Mouse (Mus musculus) CH12.LX (cell line): ENCODE results near the gene Alk. TPM values are rescaled to one million over a fixed set of nuclear protein-coding genes. Genes with fewer than 3 reads are reported as not detected.

Experiments
- DNase-seq: peaks from one replicate; pipeline ENCODE4 v3.0.0-alpha.2; 2013; ENCODE audit errors: extremely low read depth
- H3K27ac ChIP-seq: 2 replicates; pipeline ENCODE4 v1.5.1; 2012; ENCODE audit warnings: low read depth, mild to moderate bottlenecking, control low read depth, moderate library complexity; ENCODE audit not compliant: insufficient read depth
- H3K27me3 ChIP-seq: replicated peaks from 2 replicates; pipeline ENCODE3; 2012; ENCODE audit warnings: inconsistent platforms
- H3K36me3 ChIP-seq, 2 experiments: replicated peaks in 1 of 2; 2 replicates each; pipeline versions ENCODE3 to v1.6.1; 2012; ENCODE audit warnings: inconsistent platforms in 1 of 2, low read length in 1 of 2, mild to moderate bottlenecking in 1 of 2, mixed read lengths in 1 of 2, moderate library complexity in 1 of 2; ENCODE audit not compliant: control insufficient read depth in 1 of 2, insufficient read depth in 1 of 2
- H3K4me1 ChIP-seq, 2 experiments: 2 replicates each; pipeline ENCODE4 v1.6.1; 2012; ENCODE audit warnings: inconsistent platforms in 1 of 2, moderate library complexity in 1 of 2; ENCODE audit not compliant: insufficient read depth in 2 of 2, control insufficient read depth in 1 of 2
- H3K4me2 ChIP-seq: 2 replicates; pipeline ENCODE4 v1.6.1; 2012; ENCODE audit warnings: low read depth, mild to moderate bottlenecking, control low read depth; ENCODE audit not compliant: poor library complexity, insufficient read depth, severe bottlenecking
- H3K4me3 ChIP-seq, 3 experiments: fragments of 150-350 bp in 1 of 3; sonication (generic) in 1 of 3; replicated peaks in 1 of 3; 2 replicates each; pipeline versions ENCODE3 to v1.5.1; 2011 to 2012; ENCODE audit warnings: low read depth in 2 of 3, low read length in 2 of 3, mild to moderate bottlenecking in 2 of 3, moderate library complexity in 2 of 3, control low read depth in 1 of 3, improper control_type of control experiment in 1 of 3, inconsistent platforms in 1 of 3, mixed read lengths in 1 of 3; ENCODE audit not compliant: poor library complexity in 1 of 3
- H3K79me2 ChIP-seq: replicated peaks from 2 replicates; pipeline ENCODE4 v1.6.1; 2012; ENCODE audit warnings: mild to moderate bottlenecking, moderate library complexity; ENCODE audit not compliant: control insufficient read depth, poor library complexity, insufficient read depth, severe bottlenecking; ENCODE audit errors: extremely low read depth
- H3K9ac ChIP-seq: 2 replicates; pipeline ENCODE4 v1.6.1; 2012; ENCODE audit warnings: low read depth, mild to moderate bottlenecking, control low read depth, moderate library complexity; ENCODE audit not compliant: insufficient read depth
- H3K9me3 ChIP-seq: replicated peaks from 2 replicates; pipeline ENCODE3; 2012; ENCODE audit warnings: low read length, inconsistent platforms, mixed read lengths
- BHLHE40 ChIP-seq: IDR thresholded peaks from 2 replicates; pipeline ENCODE4 v1.6.1; 2011; ENCODE audit warnings: mild to moderate bottlenecking, low read depth, low read length, improper control_type of control experiment
- CHD1 ChIP-seq: IDR thresholded peaks from 2 replicates; pipeline ENCODE4 v1.6.1; 2012; ENCODE audit warnings: low read depth, low read length, improper control_type of control experiment, inconsistent platforms
- CHD2 ChIP-seq: IDR thresholded peaks from 2 replicates; pipeline ENCODE4 v1.6.1; 2011; ENCODE audit warnings: low read length, improper control_type of control experiment
- CTCF ChIP-seq, 2 experiments: IDR thresholded peaks in 1 of 2; conservative IDR thresholded peaks in 1 of 2; 2 replicates each; pipeline ENCODE4 v1.5.1; 2011 to 2012; ENCODE audit warnings: low read depth in 2 of 2, low read length in 2 of 2, improper control_type of control experiment in 1 of 2, inconsistent platforms in 1 of 2, mild to moderate bottlenecking in 1 of 2, moderate library complexity in 1 of 2
- E2F4 ChIP-seq: IDR thresholded peaks from 2 replicates; pipeline ENCODE4 v1.6.1; 2011; ENCODE audit warnings: low read depth, low read length, improper control_type of control experiment; ENCODE audit not compliant: insufficient replicate concordance
- ELF1 ChIP-seq: IDR thresholded peaks from 2 replicates; pipeline ENCODE4 v1.6.1; 2014; ENCODE audit warnings: low read depth, mild to moderate bottlenecking, inconsistent platforms, low read length, improper control_type of control experiment
- EP300 ChIP-seq: IDR thresholded peaks from 2 replicates; pipeline ENCODE4 v1.6.1; 2011; ENCODE audit warnings: low read length, improper control_type of control experiment
- ETS1 ChIP-seq: conservative IDR thresholded peaks from 2 replicates; pipeline ENCODE4 v1.6.1; 2012; ENCODE audit warnings: low read depth, mild to moderate bottlenecking, inconsistent platforms, low read length, improper control_type of control experiment, moderate library complexity
- GABPA ChIP-seq: IDR thresholded peaks from 2 replicates; pipeline ENCODE4 v1.6.1; 2012; ENCODE audit warnings: low read depth, low read length, improper control_type of control experiment, inconsistent platforms; ENCODE audit not compliant: insufficient replicate concordance
- HCFC1 ChIP-seq: IDR thresholded peaks from 2 replicates; pipeline ENCODE4 v1.6.1; 2012; ENCODE audit warnings: low read depth, mild to moderate bottlenecking, inconsistent platforms, low read length, improper control_type of control experiment
- IRF4 ChIP-seq: IDR thresholded peaks from 2 replicates; pipeline ENCODE4 v1.6.1; 2014; ENCODE audit warnings: low read depth, mild to moderate bottlenecking, inconsistent platforms, low read length, improper control_type of control experiment
- JUN ChIP-seq: IDR thresholded peaks from 2 replicates; pipeline ENCODE4 v1.6.1; 2011; ENCODE audit warnings: low read depth, mild to moderate bottlenecking, low read length, improper control_type of control experiment, moderate library complexity; ENCODE audit not compliant: insufficient read depth
- JUND ChIP-seq: conservative IDR thresholded peaks from 2 replicates; pipeline ENCODE4 v1.6.1; 2011; ENCODE audit warnings: low read depth, low read length, improper control_type of control experiment
- KAT2A ChIP-seq: IDR thresholded peaks from 2 replicates; pipeline ENCODE4 v1.6.1; 2012; ENCODE audit warnings: low read length, improper control_type of control experiment, inconsistent platforms; ENCODE audit not compliant: insufficient replicate concordance
- MAFK ChIP-seq: IDR thresholded peaks from 2 replicates; pipeline ENCODE4 v1.6.1; 2011; ENCODE audit warnings: low read length, improper control_type of control experiment; ENCODE audit not compliant: insufficient replicate concordance
- MAX ChIP-seq: IDR thresholded peaks from 2 replicates; pipeline ENCODE4 v1.6.1; 2011; ENCODE audit warnings: low read length, improper control_type of control experiment
- MAZ ChIP-seq: IDR thresholded peaks from 2 replicates; pipeline ENCODE4 v1.6.1; 2012; ENCODE audit warnings: low read depth, mild to moderate bottlenecking, inconsistent platforms, low read length, improper control_type of control experiment, moderate library complexity
- MEF2A ChIP-seq: IDR thresholded peaks from 2 replicates; pipeline ENCODE4 v1.6.1; 2014; ENCODE audit warnings: low read depth, mild to moderate bottlenecking, inconsistent platforms, low read length, improper control_type of control experiment, borderline replicate concordance
- MXI1 ChIP-seq: IDR thresholded peaks from 2 replicates; pipeline ENCODE4 v1.6.1; 2011; ENCODE audit warnings: mild to moderate bottlenecking, low read depth, low read length, improper control_type of control experiment
- MYC ChIP-seq: IDR thresholded peaks from 2 replicates; pipeline ENCODE4 v1.6.1; 2011; ENCODE audit warnings: low read depth, mild to moderate bottlenecking, improper control_type of control experiment, low read length
- NELFE ChIP-seq: IDR thresholded peaks from 2 replicates; pipeline ENCODE4 v1.6.1; 2011; ENCODE audit warnings: low read depth, low read length, improper control_type of control experiment
- NRF1 ChIP-seq: IDR thresholded peaks from 2 replicates; pipeline ENCODE4 v1.6.1; 2014; ENCODE audit warnings: low read depth, mild to moderate bottlenecking, inconsistent platforms, low read length, improper control_type of control experiment, moderate library complexity
- PAX5 ChIP-seq: IDR thresholded peaks from 2 replicates; pipeline ENCODE4 v1.6.1; 2012; ENCODE audit warnings: low read length, inconsistent platforms, mixed read lengths
- POLR2A ChIP-seq: IDR thresholded peaks from 2 replicates; pipeline ENCODE4 v1.6.1; 2011; ENCODE audit warnings: low read depth, mild to moderate bottlenecking, improper control_type of control experiment, low read length
- POLR2AphosphoS2 ChIP-seq: IDR thresholded peaks from 2 replicates; pipeline ENCODE4 v1.6.1; 2011; ENCODE audit warnings: low read depth, low read length, improper control_type of control experiment
- RAD21 ChIP-seq: IDR thresholded peaks from 2 replicates; pipeline ENCODE4 v1.6.1; 2011; ENCODE audit warnings: low read depth, mild to moderate bottlenecking, low read length, improper control_type of control experiment, moderate library complexity
- RCOR1 ChIP-seq: conservative IDR thresholded peaks from 2 replicates; pipeline ENCODE4 v1.6.1; 2012; ENCODE audit warnings: low read depth, mild to moderate bottlenecking, inconsistent platforms, low read length, improper control_type of control experiment
- SIN3A ChIP-seq: IDR thresholded peaks from 2 replicates; pipeline ENCODE4 v1.6.1; 2012; ENCODE audit warnings: low read length, improper control_type of control experiment, inconsistent platforms
- SMC3 ChIP-seq: IDR thresholded peaks from 2 replicates; pipeline ENCODE4 v1.6.1; 2011; ENCODE audit warnings: low read depth, low read length, improper control_type of control experiment
- TBP ChIP-seq: conservative IDR thresholded peaks from 2 replicates; pipeline ENCODE4 v1.6.1; 2011; ENCODE audit warnings: low read depth, low read length, improper control_type of control experiment
- TCF12 ChIP-seq: IDR thresholded peaks from 2 replicates; pipeline ENCODE4 v1.6.1; 2014; ENCODE audit warnings: low read depth, mild to moderate bottlenecking, inconsistent platforms, low read length, improper control_type of control experiment
- UBTF ChIP-seq: IDR thresholded peaks from 2 replicates; pipeline ENCODE4 v1.6.1; 2012; ENCODE audit warnings: low read depth, mild to moderate bottlenecking, inconsistent platforms, low read length, improper control_type of control experiment, moderate library complexity
- USF1 ChIP-seq: IDR thresholded peaks from 2 replicates; pipeline ENCODE4 v1.6.1; 2014; ENCODE audit warnings: low read depth, mild to moderate bottlenecking, inconsistent platforms, low read length, improper control_type of control experiment
- USF2 ChIP-seq: conservative IDR thresholded peaks from 2 replicates; pipeline ENCODE4 v1.6.1; 2011; ENCODE audit warnings: low read depth, low read length, improper control_type of control experiment
- ZC3H11A ChIP-seq: IDR thresholded peaks from 2 replicates; pipeline ENCODE4 v1.6.1; 2012; ENCODE audit warnings: low read depth, mild to moderate bottlenecking, inconsistent platforms, low read length, improper control_type of control experiment
- ZKSCAN1 ChIP-seq: IDR thresholded peaks from 2 replicates; pipeline ENCODE4 v1.6.1; 2012; ENCODE audit warnings: low read depth, inconsistent platforms, low read length, improper control_type of control experiment, borderline replicate concordance
- ZMIZ1 ChIP-seq: IDR thresholded peaks from 2 replicates; pipeline ENCODE4 v1.6.1; 2012; ENCODE audit warnings: low read depth, mild to moderate bottlenecking, inconsistent platforms, low read length, improper control_type of control experiment
- ZNF384 ChIP-seq: IDR thresholded peaks from 2 replicates; pipeline ENCODE4 v1.6.1; 2012; ENCODE audit warnings: low read depth, low read length, improper control_type of control experiment, inconsistent platforms
- dilution Hi-C: fragments of 300-500 bp; cut with MboI; formaldehyde crosslinking; loops from 2 replicates; pipeline ENCODE4 v1.14.3; 2020; ENCODE audit warnings: low sequenced_read_pairs; ENCODE audit not compliant: extremely low pct_unique_long_range_greater_than_20kb, extremely low pct_ligation_motif_present
- in situ Hi-C: fragments of 300-500 bp; cut with MboI; formaldehyde crosslinking; loops from 3 replicates; pipeline ENCODE4 v1.14.3; 2019; ENCODE audit warnings: low sequenced_read_pairs, low pct_ligation_motif_present, low pct_unique_long_range_greater_than_20kb, mixed read lengths
- polyA plus RNA-seq: library from polyadenylated mRNA; unstranded; fragments of >175 nt; gene quantifications from 2 replicates; pipeline ENCODE4 v1.2.1, GENCODE M21; 2012; ENCODE audit warnings: low read depth; ENCODE audit not compliant: insufficient read length
- total RNA-seq, 2 experiments: library from RNA; depleted of rRNA; stranded (reverse); fragments of 300-350 nt in 1 of 2; fragments of >200 nt in 1 of 2; gene quantifications; 2 replicates each; pipeline ENCODE4 v1.2.3; 2012 to 2014

The Alk gene
- total and polyA plus RNA-seq, 3 experiments: 0.38 to 0.63 (median 0.44) TPM

DNA sequence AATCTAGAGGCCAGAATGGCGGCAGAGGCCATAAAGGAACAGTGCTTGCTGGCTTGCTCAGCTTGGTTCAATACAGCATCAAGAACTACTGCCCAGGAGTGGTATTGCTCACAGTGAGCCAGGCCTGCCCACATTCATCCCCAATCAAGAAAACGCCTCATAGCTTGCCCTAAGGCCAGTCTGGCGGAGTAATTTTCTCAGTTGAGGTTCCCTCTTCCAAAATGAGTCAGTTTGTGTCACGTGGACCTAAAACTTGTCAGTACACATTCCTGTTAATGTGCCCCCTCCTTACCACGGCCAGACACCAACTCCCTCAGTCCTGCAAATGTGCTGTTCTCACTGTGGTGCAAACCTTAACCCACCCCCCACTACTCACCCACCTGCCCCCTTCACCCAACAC, 304.8 kb downstream of the Alk start:
- in situ Hi-C loops: loop anchor here (25.0 kb wide), 1 partner anchor 488 kb away; no protein-coding TSS in a partner anchor

DNA sequence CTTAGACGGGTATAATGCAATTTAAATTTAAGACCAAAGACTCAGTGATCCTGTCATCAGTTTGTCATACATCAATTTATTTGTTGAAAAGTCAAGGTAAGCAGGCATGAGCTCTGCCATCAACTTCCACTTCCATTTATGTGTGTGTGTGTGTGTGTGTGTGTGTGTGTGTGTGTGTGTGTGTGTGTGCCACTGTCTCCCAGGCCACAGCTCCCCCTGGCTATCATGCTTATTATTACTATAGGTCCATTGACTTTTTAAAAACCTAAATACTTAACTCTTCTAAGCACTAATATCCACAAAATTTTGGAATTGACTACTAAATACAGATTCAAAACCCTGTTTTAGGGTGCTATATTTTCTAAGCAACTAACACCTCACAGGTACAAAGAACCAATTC, 308.1 kb downstream of the Alk start:
- in situ Hi-C loops: no loop called here

More for the DNA sequence above, 304.8 kb downstream of the Alk start:
- no peaks in the 10 kb centered on the region for H3K79me2 ChIP-seq
- TF ChIP-seq ZMIZ1 (no peak), PAX5 (no peak), SIN3A (0 out of 2 replicates have a peak, but pooled peaks have one; percentile 32), ZNF384 (no peak), TCF12 (peak; percentile 50; the same call in 1 of the 2 replicates), ELF1 (no peak), GABPA (no peak), CHD2 (0 out of 2 replicates have a peak, but pooled peaks have one; percentile 45), NELFE (no peak), MEF2A (0 out of 2 replicates have a peak, but pooled peaks have one; percentile 37), USF2 (peak; percentile 58), TBP (no peak), BHLHE40 (peak; percentile 85), RAD21 (no peak), JUND (peak; percentile 80), HCFC1 (no peak), IRF4 (peak; percentile 95), MAZ (0 out of 2 replicates have a peak, but pooled peaks have one; percentile 43), JUN (peak; percentile 78), UBTF (no peak), E2F4 (no peak), SMC3 (no peak), MYC (0 out of 2 replicates have a peak, but pooled peaks have one; percentile 48), POLR2A (no peak), USF1 (peak; percentile 79), CHD1 (no peak), POLR2AphosphoS2 (no peak), ZKSCAN1 (no peak), EP300 (peak; percentile 75), ZC3H11A (no peak), MXI1 (0 out of 2 replicates have a peak, but pooled peaks have one; percentile 35), CTCF (conservative IDR thresholded peaks at IDR 0.05 in 1 of 2, IDR thresholded peaks at IDR 0.05 in 1 of 2; ENCODE audit: low read depth in 2 of 2, low read length in 2 of 2) (no peak), KAT2A (no peak), RCOR1 (0 out of 2 replicates have a peak, but pooled peaks have one; percentile 37), ETS1 (peak; percentile 42; the same call in 1 of the 2 replicates), NRF1 (no peak), MAX (peak; percentile 71), MAFK (no peak)
- no peaks in the 10 kb centered on the region for H3K36me3 ChIP-seq
- no peak overlapping the region for H3K9ac ChIP-seq
- H3K9me3 ChIP-seq: no peaks in the 10 kb centered on the region
- peaks cover 0 to 9% of the 10 kb centered on the region in 2 experiments; a peak in 2 of 4 replicates for H3K4me1 ChIP-seq
- H3K4me2 ChIP-seq: no peak overlapping the region
- dilution Hi-C loops: no loop called here
- H3K4me3 ChIP-seq: no peak overlapping the region
- no peak overlapping the region for H3K27ac ChIP-seq
- no peaks in the 10 kb centered on the region for H3K27me3 ChIP-seq
- peak; percentile 26 for DNase-seq

More for the DNA sequence above, 308.1 kb downstream of the Alk start:
- DNase-seq: no peak
- H3K27me3 ChIP-seq: no peaks in the 10 kb centered on the region
- no peaks in the 10 kb centered on the region for H3K36me3 ChIP-seq
- TF ChIP-seq NRF1: 0 out of 2 replicates have a peak, but pooled peaks have one; percentile 13
- TF ChIP-seq JUN: no peak
- TF ChIP-seq SMC3: peak; percentile 66
- peak; percentile 51 for TF ChIP-seq RAD21
- TF ChIP-seq CTCF (conservative IDR thresholded peaks at IDR 0.05 in 1 of 2, IDR thresholded peaks at IDR 0.05 in 1 of 2; ENCODE audit: low read depth in 2 of 2, low read length in 2 of 2): peak in 1 of 2 experiments; percentile 63; a peak in 2 of 4 replicates
- TF ChIP-seq JUND: no peak
- TF ChIP-seq EP300: no peak
- TF ChIP-seq PAX5: no peak
- no peak for TF ChIP-seq MAFK
- H3K79me2 ChIP-seq: no peaks in the 10 kb centered on the region
- no peak overlapping the region for H3K4me2 ChIP-seq
- H3K4me3 ChIP-seq: no peak overlapping the region
- H3K27ac ChIP-seq: no peak overlapping the region
- peaks cover 0 to 9% of the 10 kb centered on the region in 2 experiments; a peak in 2 of 4 replicates for H3K4me1 ChIP-seq
- no peaks in the 10 kb centered on the region for H3K9me3 ChIP-seq
- H3K9ac ChIP-seq: no peak overlapping the region
- dilution Hi-C loops: no loop called here
